Mouse (Mus musculus) heart, postnatal 0 days (tissue): ENCODE results near the gene Casc3. TPM values are rescaled to one million over a fixed set of nuclear protein-coding genes. Genes with fewer than 3 reads are reported as not detected.

Experiments used
- ATAC-seq: fragments of 200-750 bp; cut with Nextera tagmentation; 2 replicates; pipeline ENCODE4 v1.8.0; 2017; ENCODE audit warnings: low read depth, moderate number of reproducible peaks, moderate library complexity; ENCODE audit not compliant: insufficient read depth
- DNase-seq: peaks from one replicate; pipeline ENCODE4 v3.0.0-alpha.2; 2016; ENCODE audit warnings: low spot score
- H3K27ac ChIP-seq: fragments of 300-500 bp; sonication (generic); 2 replicates; pipeline ENCODE4 v1.5.1; 2014; ENCODE audit warnings: low read depth, mild to moderate bottlenecking
- H3K27me3 ChIP-seq: fragments of 300-500 bp; sonication (generic); 2 replicates; pipeline ENCODE4 v1.6.1; 2014; ENCODE audit warnings: low read length, mixed read lengths; ENCODE audit not compliant: control insufficient read depth, insufficient read depth
- H3K36me3 ChIP-seq: fragments of 300-500 bp; sonication (generic); replicated peaks from 2 replicates; pipeline ENCODE4 v1.6.1; 2014; ENCODE audit warnings: low read length, mixed read lengths; ENCODE audit not compliant: control insufficient read depth, insufficient read depth
- H3K4me1 ChIP-seq: fragments of 300-500 bp; sonication (generic); 2 replicates; pipeline ENCODE4 v1.6.1; 2014; ENCODE audit warnings: antibody characterized with exemption; ENCODE audit not compliant: control insufficient read depth, insufficient read depth
- H3K4me2 ChIP-seq: fragments of 300-500 bp; sonication (generic); 2 replicates; pipeline ENCODE4 v1.6.1; 2014; ENCODE audit warnings: low read depth, mild to moderate bottlenecking, low read length, moderate library complexity
- H3K4me3 ChIP-seq: fragments of 300-500 bp; sonication (generic); 2 replicates; pipeline ENCODE4 v1.5.1; 2014; ENCODE audit warnings: low read depth, low read length
- H3K9ac ChIP-seq: fragments of 300-500 bp; sonication (generic); replicated peaks from 2 replicates; pipeline ENCODE4 v1.6.1; 2014; ENCODE audit warnings: low read depth, low read length, mixed read lengths
- H3K9me3 ChIP-seq: fragments of 300-500 bp; sonication (generic); replicated peaks from 2 replicates; pipeline ENCODE4 v1.6.1; 2016; ENCODE audit warnings: low read length; ENCODE audit not compliant: control insufficient read depth
- CTCF ChIP-seq: IDR thresholded peaks from 2 replicates; pipeline ENCODE4 v1.5.1; 2016; ENCODE audit warnings: antibody characterized with exemption, control low read depth, low read depth
- EP300 ChIP-seq: IDR thresholded peaks from 2 replicates; pipeline ENCODE4 v1.6.1; 2016; ENCODE audit warnings: antibody characterized with exemption, low read depth
- WGBS: fragments of 180-500 bp; shearing (Covaris S2); extraction: QIAGEN DNeasy Blood & Tissue Kit; methylation state at CpG from one replicate; pipeline ENCODE4 v1.1.7; 2014; 5-methylcytosine and 5-hydroxymethylcytosine counted together
- polyA plus RNA-seq: library from polyadenylated mRNA; unstranded; fragments of >200 nt; fragmentation: Nextera tagmentation; extraction: Ambion mirVana; gene quantifications from 2 replicates; pipeline ENCODE4 v1.2.1, GENCODE M21; 2015
- total RNA-seq: library from RNA; depleted of rRNA; stranded (reverse); fragments of >200 nt; gene quantifications from 2 replicates; pipeline ENCODE4 v1.2.3, GENCODE M21; 2014; ENCODE audit warnings: low replicate concordance

The Casc3 gene
- total and polyA plus RNA-seq, 2 experiments from 2014 or later: 6.8 to 11.9 TPM

GRCm38 (mm10) chr11:98770096-98770975 is 34.4 kb upstream of the Casc3 start:
- TF ChIP-seq EP300: no peak
- no peak for TF ChIP-seq CTCF
- H3K27ac ChIP-seq: peak overlapping the region; percentile 93
- peaks cover 42% of the 10 kb centered on the region for H3K36me3 ChIP-seq
- H3K9ac ChIP-seq: no peak overlapping the region
- H3K4me1 ChIP-seq: peaks cover 62% of the 10 kb centered on the region
- H3K9me3 ChIP-seq: no peaks in the 10 kb centered on the region
- no peak overlapping the region for H3K4me2 ChIP-seq
- no peak overlapping the region for H3K4me3 ChIP-seq
- DNase-seq (no peak), ATAC-seq (no peak)
- WGBS: 83% methylated on average over 26 of the region's 26 CpGs
- no peaks in the 10 kb centered on the region for H3K27me3 ChIP-seq

DNA sequence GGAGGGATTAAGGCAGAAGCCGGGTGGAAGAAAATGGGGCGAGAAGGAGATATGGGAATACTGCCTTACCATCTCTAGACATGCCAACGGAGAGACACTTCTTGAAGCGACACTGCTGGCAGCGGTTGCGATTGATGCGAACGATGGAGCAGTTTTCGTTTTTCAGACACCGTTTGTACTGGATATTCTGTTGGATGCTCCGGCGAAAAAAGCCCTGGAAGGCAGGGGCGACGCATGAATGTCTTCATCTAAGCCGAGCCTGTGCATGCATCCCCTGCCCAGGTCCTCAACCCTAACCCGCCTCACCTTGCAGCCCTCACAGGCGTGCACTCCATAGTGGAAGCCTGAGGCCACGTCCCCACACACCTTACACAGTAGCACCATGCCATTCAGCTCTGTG is 33.6 kb upstream of the Casc3 start:
- Histone ChIP-seq H3K36me3 (peaks cover 42% of the 10 kb centered on the region), H3K4me3 (no peak overlapping the region), H3K27me3 (no peaks in the 10 kb centered on the region), H3K9ac (no peak overlapping the region), H3K4me1 (peaks cover 61% of the 10 kb centered on the region), H3K9me3 (no peaks in the 10 kb centered on the region), H3K27ac (peak overlapping the region; percentile 98), H3K4me2 (0 out of 2 replicates have a peak overlapping the region, but pooled peaks have one; percentile 82)
- ATAC-seq (no peak), DNase-seq (no peak)
- WGBS: 88% methylated on average over 18 of the region's 18 CpGs
- TF ChIP-seq EP300: no peak
- no peak for TF ChIP-seq CTCF

DNA sequence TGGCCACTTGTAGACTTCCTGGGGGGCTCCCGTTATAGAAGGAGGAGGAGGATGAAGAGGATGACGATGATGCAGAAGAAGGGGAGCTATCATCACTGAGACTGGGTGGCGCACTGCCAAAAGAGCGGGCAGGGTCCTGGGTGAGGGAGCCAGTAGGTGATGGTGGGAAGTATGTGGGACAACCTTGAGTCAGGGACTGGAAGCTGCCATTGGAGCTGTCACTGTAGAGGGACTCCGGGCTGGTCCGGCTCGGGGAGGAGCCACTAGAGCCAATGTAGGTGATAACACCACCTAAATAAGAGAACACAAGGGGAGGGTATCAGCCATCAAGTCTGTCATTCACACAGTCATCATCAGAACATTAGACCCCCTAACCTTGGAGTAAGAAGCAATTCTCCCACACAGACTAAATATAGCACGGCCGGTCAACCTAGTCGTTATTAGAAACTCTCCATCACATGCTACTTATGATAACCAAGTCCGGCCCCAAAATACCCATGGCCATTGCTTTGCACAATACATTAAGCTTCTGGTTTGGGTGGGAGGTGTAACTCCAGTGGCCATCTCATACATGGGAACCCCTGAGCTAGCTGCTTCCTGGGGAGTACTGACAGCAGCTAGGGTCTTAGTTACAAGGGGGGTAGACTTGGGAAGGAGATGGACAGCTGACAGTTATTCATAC is 32.7 kb upstream of the Casc3 start:
- 35% methylated on average over 11 of the region's 11 CpGs for WGBS
- H3K9ac ChIP-seq: peak overlapping the region; percentile 37

DNA sequence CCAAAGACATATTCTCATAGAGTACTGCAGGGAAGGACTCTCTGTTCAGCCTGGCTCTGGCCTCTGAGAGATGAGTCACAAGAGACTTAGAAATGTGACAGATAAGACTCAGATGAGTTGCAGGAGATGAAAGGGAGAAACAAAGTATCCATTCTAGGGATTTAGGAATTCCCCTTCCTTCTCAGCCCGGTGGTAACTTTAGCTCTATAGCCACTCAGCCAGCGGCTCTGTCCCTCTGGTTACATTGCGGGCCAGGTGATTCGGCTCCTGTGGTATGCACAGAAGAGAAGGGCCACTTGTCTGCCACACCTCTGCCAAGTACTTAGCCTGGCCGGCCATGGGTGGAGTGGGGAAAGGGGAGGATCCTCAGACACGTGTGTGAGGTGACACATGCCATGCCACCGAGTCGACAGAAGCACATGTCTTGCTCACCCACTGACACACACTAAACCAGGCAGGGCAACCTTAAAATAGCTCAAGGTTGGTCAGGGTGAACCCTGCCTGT is 32.0 kb upstream of the Casc3 start:
- Histone ChIP-seq H3K27ac (peak overlapping the region; percentile 98), H3K9ac (peak overlapping the region; percentile 37), H3K4me3 (peak overlapping the region; percentile 6), H3K4me2 (peak overlapping the region; percentile 82), H3K36me3 (peaks cover 41% of the 10 kb centered on the region), H3K9me3 (no peaks in the 10 kb centered on the region), H3K27me3 (no peaks in the 10 kb centered on the region), H3K4me1 (peaks cover 61% of the 10 kb centered on the region)
- DNase-seq (peak; percentile 94), ATAC-seq (peak; percentile 64)
- 14% methylated on average over 8 of the region's 8 CpGs for WGBS
- TF ChIP-seq EP300 (peak; percentile 97), CTCF (no peak)

More for the DNA sequence above, 32.7 kb upstream of the Casc3 start:
- TF ChIP-seq CTCF (no peak), EP300 (no peak)
- peaks cover 42% of the 10 kb centered on the region for H3K36me3 ChIP-seq
- DNase-seq (peak; percentile 72), ATAC-seq (no peak)
- H3K9me3 ChIP-seq: no peaks in the 10 kb centered on the region
- H3K27me3 ChIP-seq: no peaks in the 10 kb centered on the region
- H3K27ac ChIP-seq: peak overlapping the region; percentile 98
- H3K4me3 ChIP-seq: peak overlapping the region; percentile 6
- H3K4me2 ChIP-seq: peak overlapping the region; percentile 82
- peaks cover 61% of the 10 kb centered on the region for H3K4me1 ChIP-seq

DNA sequence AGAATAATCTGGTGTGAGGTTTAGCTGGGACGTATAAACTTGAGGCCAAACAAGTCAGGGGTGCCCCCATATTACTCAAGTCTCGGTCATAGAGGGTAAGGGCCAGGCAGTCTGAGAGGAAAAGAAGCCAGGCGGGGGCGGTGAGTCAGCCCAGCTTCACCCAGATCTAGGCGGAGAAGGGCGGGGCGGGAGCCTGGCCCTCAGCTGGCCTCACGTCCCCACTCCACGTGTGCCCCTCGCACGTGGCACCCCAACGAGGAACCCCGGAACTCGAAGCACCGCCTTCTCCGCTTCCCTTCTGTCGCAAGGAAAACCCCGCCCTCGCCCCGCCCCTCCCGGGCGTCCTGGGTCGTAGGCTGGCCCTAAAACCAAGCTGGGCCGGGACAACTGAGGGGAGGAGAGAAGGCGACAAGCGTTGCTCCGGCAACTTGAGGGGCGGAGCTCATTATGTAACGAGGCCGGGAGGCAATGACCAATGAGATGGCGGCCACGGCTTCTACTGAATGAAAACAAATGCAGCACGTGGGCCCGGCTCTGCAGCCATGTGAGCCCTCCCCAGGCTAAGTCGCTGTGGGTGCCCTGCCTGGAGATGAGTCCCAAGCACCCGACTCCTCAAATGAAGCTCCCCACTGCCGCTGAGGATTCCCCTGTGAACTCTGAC is 30.9 kb upstream of the Casc3 start:
- no peaks in the 10 kb centered on the region for H3K9me3 ChIP-seq
- H3K4me1 ChIP-seq: peaks cover 54% of the 10 kb centered on the region
- TF ChIP-seq CTCF (peak; percentile 11; the same call in 1 of the 2 replicates), EP300 (peak; percentile 42; the same call in 1 of the 2 replicates)
- peak overlapping the region; percentile 98 for H3K27ac ChIP-seq
- under 1% methylated on average over 36 of the region's 37 CpGs for WGBS
- ATAC-seq: peak; percentile 69
- peak; percentile 99 for DNase-seq
- no peaks in the 10 kb centered on the region for H3K27me3 ChIP-seq
- peak overlapping the region; percentile 89 for H3K9ac ChIP-seq
- H3K4me2 ChIP-seq: peak overlapping the region; percentile 82
- peaks cover 30% of the 10 kb centered on the region for H3K36me3 ChIP-seq
- H3K4me3 ChIP-seq: peak overlapping the region; percentile 71
